Mouse (Mus musculus) cerebellum, adult 9-11 months (tissue): ENCODE data around the gene Irx2.

Source experiments
- DNase-seq: peaks from one replicate; pipeline ENCODE4 v3.0.0; 2022

The Irx2 gene

DNA sequence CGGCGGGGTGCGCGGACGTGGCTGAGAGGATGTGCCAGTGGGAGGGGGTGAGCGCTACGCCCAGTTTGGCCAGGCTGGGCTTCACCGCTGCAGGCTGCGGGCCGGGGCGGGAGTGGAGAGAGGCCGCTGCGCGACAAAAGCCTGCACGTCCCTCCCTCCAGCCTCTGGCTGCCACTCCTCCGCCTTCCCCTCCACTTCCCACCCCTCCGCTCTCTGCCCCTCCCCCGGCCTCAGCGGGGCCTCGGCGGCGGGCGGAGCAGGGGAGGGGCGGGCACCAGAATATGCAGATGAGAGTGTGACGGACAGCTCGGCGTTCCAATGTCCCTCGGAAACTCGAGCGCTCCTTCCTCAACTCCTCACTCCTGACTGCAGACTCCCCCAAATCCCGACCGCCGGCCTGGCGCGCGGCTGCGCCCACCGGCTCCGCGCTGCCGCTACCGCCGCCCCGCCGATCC is at the start of gene Irx2:
Gene Irx2 (plus strand): TSS at position 359 of the 455 bp plus-strand sequence.
- DNase-seq = peak; percentile 58

- no peak for DNase-seq
Measured at GRCm38 (mm10) chr13:72581276-72581675, 47.3 kb upstream of the Irx2 start.

DNA sequence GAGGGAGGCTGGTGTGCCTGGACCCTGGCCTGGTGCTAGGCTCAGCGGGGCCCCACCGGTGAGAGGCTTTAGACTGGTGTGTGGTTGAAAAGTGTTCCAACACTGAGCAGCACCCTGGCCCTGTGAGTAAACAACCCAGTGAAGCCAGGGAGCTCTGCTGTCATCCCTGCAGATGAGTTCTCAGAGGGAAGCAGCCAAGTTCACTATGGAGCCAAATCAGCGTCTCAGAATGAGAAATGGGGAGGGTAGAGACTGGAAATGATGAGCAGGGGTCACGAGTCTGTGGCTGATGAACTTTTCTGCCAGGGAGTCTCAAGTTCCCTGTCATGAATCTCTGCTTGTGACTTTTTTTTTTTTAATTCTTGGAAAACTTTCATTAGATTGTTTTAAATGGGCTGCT is 36.1 kb upstream of the Irx2 start:
- no peak for DNase-seq

GRCm38 (mm10) chr13:72593310-72593709 is 35.3 kb upstream of the Irx2 start:
- no peak for DNase-seq

DNA sequence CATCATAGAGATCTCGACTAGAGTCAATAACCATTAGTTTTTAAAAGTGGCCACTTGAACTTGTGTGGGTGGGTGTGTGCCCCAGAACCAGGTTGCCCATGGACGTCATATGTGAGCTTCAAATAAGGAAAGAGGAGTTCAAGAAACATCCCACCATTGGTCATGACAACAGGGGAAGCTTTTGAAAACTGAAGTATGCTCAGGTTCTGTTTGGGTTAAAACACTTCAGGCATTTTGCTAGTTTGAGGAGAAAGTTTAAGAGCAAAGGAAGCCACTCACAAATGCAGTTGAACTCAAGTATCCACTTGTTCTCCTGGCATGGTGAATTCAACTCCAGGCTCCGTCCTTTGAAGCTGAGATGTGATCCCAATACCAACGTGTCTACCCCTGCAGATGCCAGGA is 34.9 kb upstream of the Irx2 start:
- no peak for DNase-seq

DNA sequence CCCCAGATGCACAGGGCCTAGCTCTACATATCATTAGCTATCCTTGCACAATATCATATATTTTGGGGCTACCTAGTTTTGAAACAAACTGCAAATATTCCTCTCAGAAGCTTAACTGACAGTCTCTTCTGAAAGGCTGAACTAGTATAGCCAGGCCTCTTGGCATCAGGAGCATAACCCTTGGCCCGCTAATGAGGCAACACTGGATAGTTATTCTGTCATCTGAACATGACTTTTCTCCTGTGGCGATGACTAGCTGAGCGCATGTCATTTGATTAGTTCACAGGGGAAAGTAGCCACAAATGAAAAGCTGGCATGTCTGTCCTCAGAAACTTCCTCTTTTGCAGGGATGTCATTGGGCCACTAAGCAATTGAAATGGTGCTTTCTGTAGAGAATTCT is 29.4 kb upstream of the Irx2 start:
- no peak for DNase-seq

DNA sequence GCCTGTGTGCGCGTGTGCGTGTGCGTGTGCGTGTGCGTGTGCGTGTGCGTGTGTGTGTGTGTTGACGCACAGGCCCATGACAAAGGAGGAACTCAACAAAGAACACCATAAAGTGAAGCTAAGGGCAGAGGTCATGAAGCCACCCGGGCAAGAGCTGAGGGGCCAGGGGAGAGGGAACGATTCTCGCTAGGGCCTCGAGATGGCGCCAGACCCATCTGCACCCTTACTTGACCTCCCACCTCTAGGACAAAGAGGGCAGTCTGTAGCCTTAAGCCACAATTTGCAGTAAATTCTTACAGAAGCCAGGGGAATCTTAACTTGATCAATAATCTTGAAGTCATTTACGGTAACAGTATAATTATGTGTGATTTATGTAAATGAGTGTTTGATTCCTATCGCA is 19.9 kb upstream of the Irx2 start:
- DNase-seq = no peak

GRCm38 (mm10) chr13:72610277-72610676 is 18.3 kb upstream of the Irx2 start:
- no peak for DNase-seq

DNA sequence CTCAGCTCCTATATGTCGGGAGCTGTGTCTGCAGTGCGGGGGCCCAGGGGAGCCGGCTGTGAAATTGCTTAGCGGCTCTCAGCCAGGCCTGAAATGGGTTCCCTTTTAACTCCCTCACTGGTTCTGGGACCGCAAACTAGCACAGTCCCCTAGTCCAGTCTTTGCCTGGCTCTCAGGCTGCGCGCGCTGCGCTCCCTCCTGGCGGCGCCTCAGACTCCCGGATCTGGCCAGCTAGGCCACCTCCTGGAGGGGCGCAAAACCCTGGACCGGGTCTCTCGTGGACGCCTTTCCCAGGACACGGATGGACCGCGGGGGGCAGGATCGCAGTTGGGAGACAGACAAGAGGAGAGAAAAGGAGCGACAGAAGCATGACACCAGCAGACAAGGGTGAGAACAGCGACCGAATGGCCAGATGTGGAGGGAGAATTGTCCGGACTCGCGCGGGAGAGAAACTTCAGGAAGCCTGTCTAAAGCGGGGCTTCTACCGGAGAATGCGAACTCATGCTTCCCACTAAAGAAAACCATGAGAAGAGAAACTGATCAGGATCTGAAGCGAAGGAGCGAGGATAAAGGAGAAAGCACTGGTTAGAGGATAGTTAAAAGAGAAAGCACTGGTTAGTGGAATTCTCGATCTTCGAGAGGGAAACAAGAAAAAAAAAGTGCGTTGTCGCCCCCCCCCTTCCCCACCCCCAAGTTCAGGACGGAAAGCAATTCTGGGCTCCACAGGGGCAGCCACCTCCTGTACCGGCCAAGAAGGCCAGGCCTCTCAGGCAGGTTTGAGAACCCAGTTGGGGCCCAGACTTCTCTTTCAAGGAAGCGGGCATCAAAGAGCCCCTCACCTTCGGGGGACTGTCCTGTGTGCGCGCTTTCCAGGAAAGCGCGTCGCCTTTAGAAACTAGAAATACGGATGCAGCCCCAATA is 4.4 kb upstream of the Irx2 start:
- peak; percentile 7 for DNase-seq

DNA sequence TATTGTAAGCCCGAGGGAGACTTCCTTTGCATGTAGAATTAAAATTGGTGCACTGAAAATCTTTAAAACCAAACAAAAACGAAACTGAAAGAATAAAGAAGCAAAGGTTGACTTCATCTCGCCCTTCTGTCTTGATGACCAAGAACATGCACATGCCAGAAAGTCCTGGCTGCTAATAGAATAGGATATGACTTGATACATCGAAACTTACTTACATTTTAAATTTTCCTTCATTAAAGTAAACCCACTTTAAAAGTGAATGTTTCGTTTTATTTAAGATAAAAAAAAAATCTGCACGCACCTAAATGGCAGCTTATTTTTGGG is 3.8 kb upstream of the Irx2 start:
- no peak for DNase-seq

GRCm38 (mm10) chr13:72625236-72625950 is 3.2 kb upstream of the Irx2 start:
- no peak for DNase-seq

- DNase-seq = peak; percentile 1
Measured at GRCm38 (mm10) chr13:72627391-72628321, 964 bp upstream of the Irx2 start.

DNA sequence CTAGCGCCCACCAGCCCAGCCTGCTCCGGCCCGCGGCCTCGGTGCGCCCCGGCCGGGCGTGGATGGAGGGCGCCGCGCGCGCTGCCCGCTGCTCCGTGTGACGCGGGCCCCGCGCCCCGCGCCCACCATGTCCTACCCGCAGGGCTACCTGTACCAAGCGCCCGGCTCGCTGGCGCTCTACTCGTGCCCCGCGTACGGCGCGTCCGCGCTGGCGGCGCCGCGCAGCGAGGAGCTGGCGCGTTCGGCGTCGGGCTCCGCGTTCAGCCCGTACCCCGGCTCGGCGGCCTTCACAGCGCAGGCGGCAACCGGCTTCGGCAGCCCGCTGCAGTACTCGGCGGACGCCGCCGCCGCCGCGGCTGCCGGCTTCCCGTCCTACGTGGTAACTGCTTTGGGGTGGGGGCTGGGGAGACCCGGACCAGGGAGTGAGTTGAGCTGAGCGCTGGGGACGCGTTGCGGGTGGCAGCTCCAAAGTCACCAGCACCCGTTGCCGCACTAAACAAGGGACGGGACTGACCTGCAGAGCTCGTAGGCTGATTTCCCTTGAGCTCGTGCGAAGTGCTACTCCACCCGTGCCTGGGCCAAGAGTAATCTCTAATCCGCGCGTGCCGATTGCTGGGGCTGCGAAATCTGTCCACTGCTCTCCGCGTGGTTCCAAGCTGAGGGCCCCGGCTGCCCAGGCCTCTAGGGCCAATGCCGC is 463 bp downstream of the Irx2 start:
- DNase-seq = no peak

- no peak for DNase-seq
Measured at GRCm38 (mm10) chr13:72629806-72630205, 1.2 kb downstream of the Irx2 start.

DNA sequence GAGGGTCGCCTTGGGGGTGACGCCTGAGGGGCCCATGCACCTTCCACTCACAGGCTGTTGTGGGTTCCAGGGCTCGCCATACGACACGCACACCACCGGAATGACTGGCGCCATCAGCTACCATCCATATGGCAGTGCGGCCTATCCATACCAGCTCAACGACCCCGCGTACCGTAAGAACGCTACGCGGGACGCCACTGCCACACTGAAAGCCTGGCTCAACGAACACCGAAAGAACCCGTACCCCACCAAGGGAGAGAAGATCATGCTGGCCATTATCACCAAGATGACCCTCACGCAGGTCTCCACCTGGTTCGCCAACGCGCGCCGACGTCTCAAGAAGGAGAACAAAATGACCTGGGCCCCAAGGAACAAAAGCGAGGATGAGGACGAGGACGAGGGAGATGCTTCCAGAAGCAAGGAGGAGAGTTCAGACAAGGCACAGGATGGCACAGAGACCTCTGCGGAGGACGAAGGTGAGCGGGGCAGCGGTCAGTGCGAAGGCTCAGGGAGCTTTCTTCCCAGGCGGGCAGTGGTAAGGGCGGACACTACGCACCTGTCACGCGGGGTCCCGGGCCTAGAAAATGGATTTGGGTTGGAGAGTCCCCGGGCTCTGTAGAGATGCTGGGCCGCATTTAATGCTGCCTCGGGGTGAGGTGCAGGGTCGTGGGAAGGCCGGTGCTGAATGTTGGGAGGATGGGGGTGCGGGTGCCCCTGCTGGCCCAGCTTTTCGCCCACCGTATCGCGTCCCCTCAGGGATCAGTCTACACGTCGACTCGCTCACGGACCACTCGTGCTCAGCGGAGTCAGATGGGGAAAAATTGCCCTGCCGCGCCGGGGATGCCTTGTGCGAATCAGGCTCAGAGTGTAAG is 2.1 kb downstream of the Irx2 start:
- no peak for DNase-seq

GRCm38 (mm10) chr13:72631373-72632021 is 2.9 kb downstream of the Irx2 start:
- DNase-seq = peak; percentile 3

GRCm38 (mm10) chr13:72632361-72632760 is 3.7 kb downstream of the Irx2 start:
- peak; percentile 3 for DNase-seq

DNA sequence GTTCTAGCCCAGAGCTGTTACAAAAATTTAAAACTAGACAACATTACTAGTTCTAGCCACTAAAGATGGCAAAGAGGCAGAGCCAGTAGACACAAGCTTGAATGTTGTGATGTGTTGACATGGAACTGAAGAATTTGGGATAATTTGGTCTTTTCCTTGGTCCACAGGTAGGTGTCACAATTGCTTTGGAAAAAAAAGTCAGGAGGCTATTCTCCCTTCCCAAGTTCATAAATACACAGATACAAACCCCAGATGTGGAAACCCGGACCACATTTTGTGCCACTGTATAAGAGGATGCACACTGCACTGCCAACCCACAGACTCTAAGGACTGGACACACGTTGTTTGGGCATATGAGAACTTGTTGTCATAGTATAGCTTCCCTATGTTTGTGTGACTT is 4.5 kb downstream of the Irx2 start:
- DNase-seq = no peak

DNA sequence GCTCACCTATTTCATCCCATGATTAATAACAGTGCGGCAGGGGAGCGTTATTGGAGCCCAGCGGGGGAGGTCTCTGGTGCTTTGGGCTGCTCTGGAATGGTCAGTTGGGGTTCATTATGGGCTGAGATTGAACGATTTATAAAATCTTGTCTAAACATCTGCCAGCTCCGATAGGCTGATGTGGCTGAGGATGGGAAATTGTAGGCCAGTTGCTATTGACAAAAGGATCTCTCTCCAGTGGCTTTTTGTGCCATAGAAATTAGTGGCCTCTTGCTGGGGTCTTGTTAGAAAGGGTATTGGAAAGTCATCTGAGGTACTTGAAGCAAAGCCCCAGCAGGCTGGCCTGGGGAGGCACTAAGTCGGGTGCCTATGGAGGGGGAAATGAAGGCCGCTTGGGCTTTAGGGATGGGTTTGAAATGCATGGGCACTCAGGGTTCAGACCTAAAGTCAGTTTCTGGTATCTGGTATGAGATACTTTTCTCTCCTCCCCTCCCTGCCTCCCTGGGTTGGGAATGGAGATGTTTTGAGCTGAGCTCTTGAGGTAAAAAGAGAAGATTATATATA is 6.2 kb downstream of the Irx2 start:
- DNase-seq = no peak

- no peak for DNase-seq
Measured at GRCm38 (mm10) chr13:72636331-72636851, 7.8 kb downstream of the Irx2 start.
